Mouse (Mus musculus): ENCODE data around the gene Cacna1f. TPM values are rescaled to one million over a fixed set of nuclear protein-coding genes. Genes with fewer than 3 reads are reported as not detected.

The Cacna1f gene
- total RNA-seq, 1 experiment from 2014 or later: 0.05 TPM

GRCm38 (mm10) chrX:7672739-7673138 is 65.9 kb downstream of the Cacna1f start:
- no peak for ATAC-seq (replicated peaks; ENCODE audit: low read depth, poor library complexity, severe bottlenecking)

- ATAC-seq (replicated peaks; ENCODE audit: low read depth, poor library complexity, severe bottlenecking): peak; percentile 55
Measured at GRCm38 (mm10) chrX:7673578-7674281, 66.8 kb downstream of the Cacna1f start.

- 0 out of 2 replicates have a peak, but pooled peaks have one; percentile 12 for ATAC-seq (replicated peaks; ENCODE audit: low read depth, poor library complexity, severe bottlenecking)
Measured at GRCm38 (mm10) chrX:7674284-7675000, 67.6 kb downstream of the Cacna1f start.

GRCm38 (mm10) chrX:7675001-7675380 is 68.1 kb downstream of the Cacna1f start:
- no peak for ATAC-seq (replicated peaks; ENCODE audit: low read depth, poor library complexity, severe bottlenecking)

- ATAC-seq (replicated peaks; ENCODE audit: low read depth, poor library complexity, severe bottlenecking): no peak
Measured at GRCm38 (mm10) chrX:7678986-7679385, 72.1 kb downstream of the Cacna1f start.

GRCm38 (mm10) chrX:7679405-7680056 is 72.6 kb downstream of the Cacna1f start:
- ATAC-seq (replicated peaks; ENCODE audit: low read depth, poor library complexity, severe bottlenecking): peak; percentile 97

GRCm38 (mm10) chrX:7680057-7680412 is 73.2 kb downstream of the Cacna1f start:
- ATAC-seq (replicated peaks; ENCODE audit: low read depth, poor library complexity, severe bottlenecking): 0 out of 2 replicates have a peak, but pooled peaks have one; percentile 6

GRCm38 (mm10) chrX:7680864-7681263 is 74.0 kb downstream of the Cacna1f start, which contains the start of gene Magix:
Magix (minus strand) TSS chrX:7681251.
- ATAC-seq (replicated peaks; ENCODE audit: low read depth, poor library complexity, severe bottlenecking): no peak

Other genes with a start within 250 kb of the Cacna1f start
- 0.37 and 0.63 TPM in 2 replicates for gene Usp27x, start 231.3 kb upstream of the Cacna1f start, total RNA-seq (2017)
- gene Foxp3, start 33.4 kb upstream of the Cacna1f start, total RNA-seq (2017): 0.05 TPM in 1 of 2 replicates, not detected in the other
- 0.82 and 1.0 TPM in 2 replicates for gene Ppp1r3f, start 32.8 kb upstream of the Cacna1f start, total RNA-seq (2017)
- gene Ccdc22, start 1.6 kb upstream of the Cacna1f start, total RNA-seq (2017): 31.2 and 36.4 TPM in 2 replicates
- gene Syp, start 31.4 kb downstream of the Cacna1f start, total RNA-seq (2017): 1.6 TPM in 1 of 2 replicates, not detected in the other
- gene Prickle3, start 50.2 kb downstream of the Cacna1f start, total RNA-seq (2017): 3.4 and 4.6 TPM in 2 replicates
- gene Plp2, start 64.3 kb downstream of the Cacna1f start, total RNA-seq (2017): 42.5 and 44.7 TPM in 2 replicates
- 0.68 TPM in 1 of 2 replicates, not detected in the other for gene Magix, start 74.2 kb downstream of the Cacna1f start, total RNA-seq (2017)
- 19.6 and 22.4 TPM in 2 replicates for gene Gpkow, start 90.0 kb downstream of the Cacna1f start, total RNA-seq (2017)
- 31.1 and 31.9 TPM in 2 replicates for gene Wdr45, start 107.2 kb downstream of the Cacna1f start, total RNA-seq (2017)
- gene Gm45208, start 115.2 kb downstream of the Cacna1f start, total RNA-seq (2017): not detected in 2 replicates
- 6.2 and 10.4 TPM in 2 replicates for gene Praf2, start 121.4 kb downstream of the Cacna1f start, total RNA-seq (2017)
- gene Ccdc120, start 143.8 kb downstream of the Cacna1f start, total RNA-seq (2017): 5.2 and 6.8 TPM in 2 replicates
- gene Tfe3, start 155.5 kb downstream of the Cacna1f start, total RNA-seq (2017): 7.1 and 10.1 TPM in 2 replicates
- gene Gripap1, start 182.7 kb downstream of the Cacna1f start, total RNA-seq (2017): 73.1 and 85.8 TPM in 2 replicates
- gene Kcnd1, start 215.2 kb downstream of the Cacna1f start, total RNA-seq (2017): 0.91 TPM in 1 of 2 replicates, not detected in the other
- 57.0 and 57.9 TPM in 2 replicates for gene Otud5, start 234.3 kb downstream of the Cacna1f start, total RNA-seq (2017)